Mouse (Mus musculus) erythroblast, embryonic 14.5 days (primary cell): ENCODE results near the gene Cyp4f16.
"Not testable (repeated sequence)": the region's sequence is repeated elsewhere in the genome, so short reads cannot be mapped to it uniquely, and the experiment has no call there.

Source experiments
- GATA1 ChIP-seq: IDR thresholded peaks from 2 replicates; pipeline ENCODE4 v1.6.1; 2012; ENCODE audit warnings: low read length, inconsistent platforms, mixed read lengths
- TAL1 ChIP-seq: IDR thresholded peaks from 3 replicates; pipeline ENCODE4 v1.6.1; 2012; ENCODE audit warnings: low read length, inconsistent platforms, mixed read lengths

DNA sequence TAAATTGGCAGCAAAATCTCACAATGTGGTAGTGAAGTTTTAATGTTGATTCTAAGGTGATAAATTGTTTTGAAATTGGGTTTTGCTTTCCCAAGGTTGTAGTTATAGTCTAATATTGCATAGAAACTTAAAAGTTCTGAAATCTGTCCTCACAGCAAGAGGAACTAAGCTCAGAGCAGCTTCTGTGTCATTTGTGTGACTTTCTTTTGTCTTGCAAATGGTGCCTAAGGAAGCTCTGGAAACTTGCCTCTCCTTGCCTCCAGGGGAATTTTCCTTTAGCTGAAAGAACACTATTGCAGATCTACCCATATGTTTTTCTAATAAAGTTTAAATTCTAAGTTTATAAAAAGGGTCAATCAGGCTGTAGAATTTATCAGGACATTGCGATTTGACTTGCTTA is 16.7 kb downstream of the Cyp4f16 start:
- not testable (repeated sequence) for TF ChIP-seq GATA1, TAL1
